Mouse (Mus musculus) B cell, adult 2 months (primary cell): ENCODE measurements around the gene Astl.
A peak's percentile ranks its signal among the peaks of the same experiment; 100 is the strongest.
"Not testable (repeated sequence)": the region's sequence is repeated elsewhere in the genome, so short reads cannot be mapped to it uniquely, and the experiment has no call there.

Experiments
- DNase-seq, 2 experiments: peaks; one replicate each; pipeline ENCODE4 v3.0.0; 2022

Astl gene

GRCm38 (mm10) chr2:127338416-127338815 lies at the start of gene Astl:
Astl (plus strand) TSS chr2:127338639.
- no peak for DNase-seq

- no peak for DNase-seq
These were observed 46.2 kb upstream of the Astl start for GRCm38 (mm10) chr2:127292250-127292649.

- DNase-seq, result no peak
These were observed 41.2 kb upstream of the Astl start for GRCm38 (mm10) chr2:127297001-127297805.

- no peak for DNase-seq
These were observed 40.4 kb upstream of the Astl start for GRCm38 (mm10) chr2:127298056-127298455.

- no peak for DNase-seq
These were observed 37.7 kb upstream of the Astl start for GRCm38 (mm10) chr2:127300701-127301100.

GRCm38 (mm10) chr2:127301883-127302282 lies 36.6 kb upstream of the Astl start:
- DNase-seq, result no peak

- DNase-seq, result not testable (repeated sequence)
These were observed 34.2 kb upstream of the Astl start for GRCm38 (mm10) chr2:127304192-127304591.

- DNase-seq, result no peak
These were observed 33.7 kb upstream of the Astl start for GRCm38 (mm10) chr2:127304609-127305210.

GRCm38 (mm10) chr2:127306123-127306522 lies 32.3 kb upstream of the Astl start:
- DNase-seq, result peak; percentile 54 to 58

GRCm38 (mm10) chr2:127307179-127307578 lies 31.3 kb upstream of the Astl start:
- no peak for DNase-seq

- DNase-seq, result peak; percentile 56 to 65
These were observed 29.8 kb upstream of the Astl start for GRCm38 (mm10) chr2:127308660-127309059.

- no peak for DNase-seq
These were observed 28.2 kb upstream of the Astl start for GRCm38 (mm10) chr2:127310246-127310645.

- DNase-seq, result peak; percentile 44 to 50
These were observed 27.8 kb upstream of the Astl start for GRCm38 (mm10) chr2:127310685-127311084.

- peak in 1 of 2 experiments; percentile 29 for DNase-seq
These were observed 27.2 kb upstream of the Astl start for GRCm38 (mm10) chr2:127311193-127311592.

GRCm38 (mm10) chr2:127312801-127313200 lies 25.6 kb upstream of the Astl start:
- no peak for DNase-seq

- no peak for DNase-seq
These were observed 24.6 kb upstream of the Astl start for GRCm38 (mm10) chr2:127313878-127314277.

- DNase-seq, result peak; percentile 84 to 86
These were observed 23.8 kb upstream of the Astl start for GRCm38 (mm10) chr2:127314467-127315154.

- DNase-seq, result no peak
These were observed 23.3 kb upstream of the Astl start for GRCm38 (mm10) chr2:127315155-127315470.

- DNase-seq, result no peak
These were observed 22.0 kb upstream of the Astl start for GRCm38 (mm10) chr2:127316431-127316830.

GRCm38 (mm10) chr2:127318136-127318535 lies 20.3 kb upstream of the Astl start:
- no peak for DNase-seq

- no peak for DNase-seq
These were observed 19.4 kb upstream of the Astl start for GRCm38 (mm10) chr2:127319071-127319470.

- DNase-seq, result no peak
These were observed 15.7 kb upstream of the Astl start for GRCm38 (mm10) chr2:127322671-127323285.

GRCm38 (mm10) chr2:127323667-127324066 lies 14.8 kb upstream of the Astl start:
- no peak for DNase-seq
